Mouse (Mus musculus): Measurements from ENCODE around the gene Gm20716. TPM values are rescaled to one million over a fixed set of nuclear protein-coding genes. Genes with fewer than 3 reads are reported as not detected.

Gm20716 gene
- total and polyA plus RNA-seq, 3 experiments: 24.4 to 29.4 TPM; not detected in 1

DNA sequence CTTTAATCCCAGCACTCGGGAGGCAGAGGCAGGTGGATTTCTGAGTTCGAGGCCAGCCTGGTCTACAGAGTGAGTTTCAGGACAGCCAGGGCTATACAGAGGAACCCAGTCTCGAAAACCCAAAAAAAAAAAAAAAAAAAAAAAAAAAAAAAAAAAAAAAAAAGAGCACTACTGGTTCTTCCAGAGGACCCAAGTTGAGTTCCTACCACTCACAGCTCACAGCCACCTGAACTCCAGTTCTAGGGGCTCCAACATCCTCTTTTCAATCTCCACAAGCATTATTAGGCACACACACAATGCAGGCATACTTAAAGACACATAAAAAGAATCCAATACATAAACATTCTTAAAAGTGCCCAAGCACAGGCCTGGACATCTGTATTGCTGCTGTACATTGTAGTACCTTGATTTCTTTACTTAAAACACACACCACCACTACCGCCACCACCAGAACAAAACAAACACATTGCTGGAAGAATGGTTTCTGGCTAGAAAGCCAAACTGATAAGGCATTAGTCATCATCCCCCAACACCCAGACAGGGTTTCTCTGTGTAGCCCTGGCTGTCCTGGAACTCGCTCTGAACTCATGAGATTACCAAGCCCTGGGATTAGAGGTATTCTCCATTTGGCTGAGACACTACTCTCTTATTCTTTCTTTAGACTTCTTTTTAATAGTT is 30.0 kb downstream of the Gm20716 start:
- TF ChIP-seq MYC (IDR thresholded peaks at IDR 0.05; ENCODE audit: low read depth, low read length) (0 out of 2 replicates have a peak, but pooled peaks have one; percentile 31), TAL1 (IDR thresholded peaks at IDR 0.05; ENCODE audit: low read length) (peak; percentile 62), ELF1 (IDR thresholded peaks at IDR 0.05; ENCODE audit: low read depth, low read length) (no peak), TCF12 (IDR thresholded peaks at IDR 0.05; ENCODE audit: low read depth, low read length) (0 out of 2 replicates have a peak, but pooled peaks have one; percentile 17), NRF1 (IDR thresholded peaks at IDR 0.05; ENCODE audit: insufficient read depth, low read depth, low read length, poor library complexity, severe bottlenecking) (no peak), SIN3A (IDR thresholded peaks at IDR 0.05; ENCODE audit: low read length) (peak; percentile 51), TBP (IDR thresholded peaks at IDR 0.05; ENCODE audit: low read depth, low read length) (0 out of 2 replicates have a peak, but pooled peaks have one; percentile 28), ZC3H11A (IDR thresholded peaks at IDR 0.05; ENCODE audit: low read depth, low read length) (no peak), GATA1 (IDR thresholded peaks at IDR 0.05; ENCODE audit: low read depth, low read length) (peak; percentile 88), EP300 (IDR thresholded peaks at IDR 0.05; ENCODE audit: low read depth in 1 of 2, low read length in 2 of 2) (peak; percentile 12 to 70; a peak in 2 of 4 replicates), ETS1 (IDR thresholded peaks at IDR 0.05; ENCODE audit: low read depth, low read length) (peak; percentile 51; the same call in 1 of the 2 replicates), POLR2A (IDR thresholded peaks at IDR 0.05; ENCODE audit: control insufficient read depth in 1 of 2, insufficient read depth in 1 of 2, low read depth in 1 of 2, low read length in 2 of 2, poor library complexity in 1 of 2) (no peak), USF1 (IDR thresholded peaks at IDR 0.05; ENCODE audit: low read depth, low read length) (no peak), ZNF384 (IDR thresholded peaks at IDR 0.05; ENCODE audit: low read depth, low read length) (peak; percentile 78)
- Histone ChIP-seq H3K36me3 (ENCODE audit: control insufficient read depth in 1 of 2, insufficient read depth in 2 of 2, low read length in 2 of 2) (peaks cover 46 to 66% of the 10 kb centered on the region in 2 experiments), H3K27me3 (ENCODE audit: control insufficient read depth in 1 of 2, insufficient read depth in 2 of 2, low read length in 2 of 2) (no peaks in the 10 kb centered on the region), H3K4me3 (ENCODE audit: control insufficient read depth in 1 of 2, insufficient read depth in 1 of 2, low read depth in 2 of 2, low read length in 2 of 2) (no peak overlapping the region), H3K27ac (ENCODE audit: control insufficient read depth, low read depth, low read length) (peak overlapping the region; percentile 40), H3K4me1 (ENCODE audit: control insufficient read depth in 1 of 2, insufficient read depth in 2 of 2, low read length in 2 of 2) (peaks cover 9 to 31% of the 10 kb centered on the region in 2 experiments), H3K9ac (ENCODE audit: control insufficient read depth, low read depth, low read length, poor library complexity, severe bottlenecking) (no peak overlapping the region), H3K9me3 (replicated peaks; ENCODE audit: insufficient read depth, low read length) (no peaks in the 10 kb centered on the region), H3K79me2 (ENCODE audit: control insufficient read depth, insufficient read depth, low read length, poor library complexity) (peaks cover 80% of the 10 kb centered on the region)
- peak; percentile 84 for DNase-seq (ENCODE audit: low read depth, low spot score)

DNA sequence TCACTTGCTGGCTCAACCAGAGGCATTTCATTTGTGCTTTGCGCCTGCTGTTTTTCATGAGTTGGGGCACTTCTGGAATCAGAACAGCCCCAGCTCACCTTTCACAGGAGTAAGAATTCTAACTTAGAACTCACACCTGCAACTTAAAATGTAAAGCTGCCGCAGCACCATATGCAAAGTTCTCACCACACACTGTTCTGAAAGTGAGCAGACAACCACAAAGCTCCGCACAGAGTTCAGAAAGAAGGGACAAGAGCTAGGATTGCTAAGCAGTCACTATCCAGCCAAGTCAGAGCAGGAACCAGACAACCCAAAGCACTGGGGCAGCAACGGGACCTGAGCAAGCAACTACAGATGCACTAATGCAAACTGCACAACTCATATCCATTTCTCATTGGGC is 30.7 kb downstream of the Gm20716 start:
- peaks cover 7 to 24% of the 10 kb centered on the region in 2 experiments; a peak in 3 of 4 replicates for H3K4me1 ChIP-seq (ENCODE audit: control insufficient read depth in 1 of 2, insufficient read depth in 2 of 2, low read length in 2 of 2)
- no peak for DNase-seq (ENCODE audit: low read depth, low spot score)

More for the DNA sequence above, 30.7 kb downstream of the Gm20716 start:
- H3K36me3 ChIP-seq (ENCODE audit: control insufficient read depth in 1 of 2, insufficient read depth in 2 of 2, low read length in 2 of 2): peaks cover 46 to 62% of the 10 kb centered on the region in 2 experiments
- H3K27me3 ChIP-seq (ENCODE audit: control insufficient read depth in 1 of 2, insufficient read depth in 2 of 2, low read length in 2 of 2): no peaks in the 10 kb centered on the region
- H3K9ac ChIP-seq (ENCODE audit: control insufficient read depth, low read depth, low read length, poor library complexity, severe bottlenecking): no peak overlapping the region
- no peak overlapping the region for H3K27ac ChIP-seq (ENCODE audit: control insufficient read depth, low read depth, low read length)
- no peak for TF ChIP-seq RAD21 (IDR thresholded peaks at IDR 0.05; ENCODE audit: low read depth, low read length)
- no peak for TF ChIP-seq MEF2A (IDR thresholded peaks at IDR 0.05; ENCODE audit: extremely low read depth, insufficient replicate concordance, low read depth, low read length, poor library complexity, severe bottlenecking)
- TF ChIP-seq CHD1 (IDR thresholded peaks at IDR 0.05; ENCODE audit: low read depth, low read length): no peak
- no peak for TF ChIP-seq EP300 (IDR thresholded peaks at IDR 0.05; ENCODE audit: low read depth in 1 of 2, low read length in 2 of 2)
- no peak for TF ChIP-seq TBP (IDR thresholded peaks at IDR 0.05; ENCODE audit: low read depth, low read length)
- no peak overlapping the region for H3K4me3 ChIP-seq (ENCODE audit: control insufficient read depth in 1 of 2, insufficient read depth in 1 of 2, low read depth in 2 of 2, low read length in 2 of 2)
- H3K9me3 ChIP-seq (replicated peaks; ENCODE audit: insufficient read depth, low read length): no peaks in the 10 kb centered on the region
- H3K79me2 ChIP-seq (ENCODE audit: control insufficient read depth, insufficient read depth, low read length, poor library complexity): peaks cover 80% of the 10 kb centered on the region

All from MEL (cell line).